Mouse (Mus musculus): ENCODE measurements at regions not wholly inside any gene's neighbourhood (a gene's known extent, or its start where the extent isn't known, plus 50 kb on each side); places are given as distances from the start of the nearest gene placed in this dataset.

- TF ChIP-seq CTCF (IDR thresholded peaks at IDR 0.05; ENCODE audit: low read depth) (no peak), EP300 (optimal IDR thresholded peaks at IDR 0.05) (no peak)
These were observed 131.7 kb upstream of the Nudt7 start for GRCm38 (mm10) chr8:114001674-114002073.

Measured in stomach, postnatal 0 days (tissue).